Mouse (Mus musculus) CH12.LX (cell line): Measurements from ENCODE around the gene Sgca. TPM values are rescaled to one million over a fixed set of nuclear protein-coding genes. Genes with fewer than 3 reads are reported as not detected.

Experiments used
- DNase-seq: peaks from one replicate; pipeline ENCODE4 v3.0.0-alpha.2; 2013; ENCODE audit errors: extremely low read depth
- H3K27ac ChIP-seq: 2 replicates; pipeline ENCODE4 v1.5.1; 2012; ENCODE audit warnings: low read depth, mild to moderate bottlenecking, control low read depth, moderate library complexity; ENCODE audit not compliant: insufficient read depth
- H3K27me3 ChIP-seq: replicated peaks from 2 replicates; pipeline ENCODE3; 2012; ENCODE audit warnings: inconsistent platforms
- H3K36me3 ChIP-seq, 2 experiments: replicated peaks in 1 of 2; 2 replicates each; pipeline versions ENCODE3 to v1.6.1; 2012; ENCODE audit warnings: inconsistent platforms in 1 of 2, low read length in 1 of 2, mild to moderate bottlenecking in 1 of 2, mixed read lengths in 1 of 2, moderate library complexity in 1 of 2; ENCODE audit not compliant: control insufficient read depth in 1 of 2, insufficient read depth in 1 of 2
- H3K4me1 ChIP-seq, 2 experiments: 2 replicates each; pipeline ENCODE4 v1.6.1; 2012; ENCODE audit warnings: inconsistent platforms in 1 of 2, moderate library complexity in 1 of 2; ENCODE audit not compliant: insufficient read depth in 2 of 2, control insufficient read depth in 1 of 2
- H3K4me2 ChIP-seq: 2 replicates; pipeline ENCODE4 v1.6.1; 2012; ENCODE audit warnings: low read depth, mild to moderate bottlenecking, control low read depth; ENCODE audit not compliant: poor library complexity, insufficient read depth, severe bottlenecking
- H3K4me3 ChIP-seq, 3 experiments: fragments of 150-350 bp in 1 of 3; sonication (generic) in 1 of 3; replicated peaks in 1 of 3; 2 replicates each; pipeline versions ENCODE3 to v1.5.1; 2011 to 2012; ENCODE audit warnings: low read depth in 2 of 3, low read length in 2 of 3, mild to moderate bottlenecking in 2 of 3, moderate library complexity in 2 of 3, control low read depth in 1 of 3, improper control_type of control experiment in 1 of 3, inconsistent platforms in 1 of 3, mixed read lengths in 1 of 3; ENCODE audit not compliant: poor library complexity in 1 of 3
- H3K79me2 ChIP-seq: replicated peaks from 2 replicates; pipeline ENCODE4 v1.6.1; 2012; ENCODE audit warnings: mild to moderate bottlenecking, moderate library complexity; ENCODE audit not compliant: control insufficient read depth, poor library complexity, insufficient read depth, severe bottlenecking; ENCODE audit errors: extremely low read depth
- H3K9ac ChIP-seq: 2 replicates; pipeline ENCODE4 v1.6.1; 2012; ENCODE audit warnings: low read depth, mild to moderate bottlenecking, control low read depth, moderate library complexity; ENCODE audit not compliant: insufficient read depth
- H3K9me3 ChIP-seq: replicated peaks from 2 replicates; pipeline ENCODE3; 2012; ENCODE audit warnings: low read length, inconsistent platforms, mixed read lengths
- CHD1 ChIP-seq: IDR thresholded peaks from 2 replicates; pipeline ENCODE4 v1.6.1; 2012; ENCODE audit warnings: low read depth, low read length, improper control_type of control experiment, inconsistent platforms
- CHD2 ChIP-seq: IDR thresholded peaks from 2 replicates; pipeline ENCODE4 v1.6.1; 2011; ENCODE audit warnings: low read length, improper control_type of control experiment
- CTCF ChIP-seq, 2 experiments: IDR thresholded peaks in 1 of 2; conservative IDR thresholded peaks in 1 of 2; 2 replicates each; pipeline ENCODE4 v1.5.1; 2011 to 2012; ENCODE audit warnings: low read depth in 2 of 2, low read length in 2 of 2, improper control_type of control experiment in 1 of 2, inconsistent platforms in 1 of 2, mild to moderate bottlenecking in 1 of 2, moderate library complexity in 1 of 2
- ELF1 ChIP-seq: IDR thresholded peaks from 2 replicates; pipeline ENCODE4 v1.6.1; 2014; ENCODE audit warnings: low read depth, mild to moderate bottlenecking, inconsistent platforms, low read length, improper control_type of control experiment
- ETS1 ChIP-seq: conservative IDR thresholded peaks from 2 replicates; pipeline ENCODE4 v1.6.1; 2012; ENCODE audit warnings: low read depth, mild to moderate bottlenecking, inconsistent platforms, low read length, improper control_type of control experiment, moderate library complexity
- GABPA ChIP-seq: IDR thresholded peaks from 2 replicates; pipeline ENCODE4 v1.6.1; 2012; ENCODE audit warnings: low read depth, low read length, improper control_type of control experiment, inconsistent platforms; ENCODE audit not compliant: insufficient replicate concordance
- IRF4 ChIP-seq: IDR thresholded peaks from 2 replicates; pipeline ENCODE4 v1.6.1; 2014; ENCODE audit warnings: low read depth, mild to moderate bottlenecking, inconsistent platforms, low read length, improper control_type of control experiment
- JUN ChIP-seq: IDR thresholded peaks from 2 replicates; pipeline ENCODE4 v1.6.1; 2011; ENCODE audit warnings: low read depth, mild to moderate bottlenecking, low read length, improper control_type of control experiment, moderate library complexity; ENCODE audit not compliant: insufficient read depth
- JUND ChIP-seq: conservative IDR thresholded peaks from 2 replicates; pipeline ENCODE4 v1.6.1; 2011; ENCODE audit warnings: low read depth, low read length, improper control_type of control experiment
- KAT2A ChIP-seq: IDR thresholded peaks from 2 replicates; pipeline ENCODE4 v1.6.1; 2012; ENCODE audit warnings: low read length, improper control_type of control experiment, inconsistent platforms; ENCODE audit not compliant: insufficient replicate concordance
- MAFK ChIP-seq: IDR thresholded peaks from 2 replicates; pipeline ENCODE4 v1.6.1; 2011; ENCODE audit warnings: low read length, improper control_type of control experiment; ENCODE audit not compliant: insufficient replicate concordance
- MAZ ChIP-seq: IDR thresholded peaks from 2 replicates; pipeline ENCODE4 v1.6.1; 2012; ENCODE audit warnings: low read depth, mild to moderate bottlenecking, inconsistent platforms, low read length, improper control_type of control experiment, moderate library complexity
- MEF2A ChIP-seq: IDR thresholded peaks from 2 replicates; pipeline ENCODE4 v1.6.1; 2014; ENCODE audit warnings: low read depth, mild to moderate bottlenecking, inconsistent platforms, low read length, improper control_type of control experiment, borderline replicate concordance
- MXI1 ChIP-seq: IDR thresholded peaks from 2 replicates; pipeline ENCODE4 v1.6.1; 2011; ENCODE audit warnings: mild to moderate bottlenecking, low read depth, low read length, improper control_type of control experiment
- NELFE ChIP-seq: IDR thresholded peaks from 2 replicates; pipeline ENCODE4 v1.6.1; 2011; ENCODE audit warnings: low read depth, low read length, improper control_type of control experiment
- PAX5 ChIP-seq: IDR thresholded peaks from 2 replicates; pipeline ENCODE4 v1.6.1; 2012; ENCODE audit warnings: low read length, inconsistent platforms, mixed read lengths
- POLR2A ChIP-seq: IDR thresholded peaks from 2 replicates; pipeline ENCODE4 v1.6.1; 2011; ENCODE audit warnings: low read depth, mild to moderate bottlenecking, improper control_type of control experiment, low read length
- POLR2AphosphoS2 ChIP-seq: IDR thresholded peaks from 2 replicates; pipeline ENCODE4 v1.6.1; 2011; ENCODE audit warnings: low read depth, low read length, improper control_type of control experiment
- RAD21 ChIP-seq: IDR thresholded peaks from 2 replicates; pipeline ENCODE4 v1.6.1; 2011; ENCODE audit warnings: low read depth, mild to moderate bottlenecking, low read length, improper control_type of control experiment, moderate library complexity
- SIN3A ChIP-seq: IDR thresholded peaks from 2 replicates; pipeline ENCODE4 v1.6.1; 2012; ENCODE audit warnings: low read length, improper control_type of control experiment, inconsistent platforms
- TBP ChIP-seq: conservative IDR thresholded peaks from 2 replicates; pipeline ENCODE4 v1.6.1; 2011; ENCODE audit warnings: low read depth, low read length, improper control_type of control experiment
- TCF12 ChIP-seq: IDR thresholded peaks from 2 replicates; pipeline ENCODE4 v1.6.1; 2014; ENCODE audit warnings: low read depth, mild to moderate bottlenecking, inconsistent platforms, low read length, improper control_type of control experiment
- UBTF ChIP-seq: IDR thresholded peaks from 2 replicates; pipeline ENCODE4 v1.6.1; 2012; ENCODE audit warnings: low read depth, mild to moderate bottlenecking, inconsistent platforms, low read length, improper control_type of control experiment, moderate library complexity
- USF2 ChIP-seq: conservative IDR thresholded peaks from 2 replicates; pipeline ENCODE4 v1.6.1; 2011; ENCODE audit warnings: low read depth, low read length, improper control_type of control experiment
- ZKSCAN1 ChIP-seq: IDR thresholded peaks from 2 replicates; pipeline ENCODE4 v1.6.1; 2012; ENCODE audit warnings: low read depth, inconsistent platforms, low read length, improper control_type of control experiment, borderline replicate concordance
- dilution Hi-C: fragments of 300-500 bp; cut with MboI; formaldehyde crosslinking; loops from 2 replicates; pipeline ENCODE4 v1.14.3; 2020; ENCODE audit warnings: low sequenced_read_pairs; ENCODE audit not compliant: extremely low pct_unique_long_range_greater_than_20kb, extremely low pct_ligation_motif_present
- in situ Hi-C: fragments of 300-500 bp; cut with MboI; formaldehyde crosslinking; loops from 3 replicates; pipeline ENCODE4 v1.14.3; 2019; ENCODE audit warnings: low sequenced_read_pairs, low pct_ligation_motif_present, low pct_unique_long_range_greater_than_20kb, mixed read lengths
- polyA plus RNA-seq: library from polyadenylated mRNA; unstranded; fragments of >175 nt; gene quantifications from 2 replicates; pipeline ENCODE4 v1.2.1, GENCODE M21; 2012; ENCODE audit warnings: low read depth; ENCODE audit not compliant: insufficient read length
- total RNA-seq, 2 experiments: library from RNA; depleted of rRNA; stranded (reverse); fragments of 300-350 nt in 1 of 2; fragments of >200 nt in 1 of 2; gene quantifications; 2 replicates each; pipeline ENCODE4 v1.2.3; 2012 to 2014

The Sgca gene
- total and polyA plus RNA-seq, 3 experiments, result 0.08 to 0.39 TPM; not detected in 1

DNA sequence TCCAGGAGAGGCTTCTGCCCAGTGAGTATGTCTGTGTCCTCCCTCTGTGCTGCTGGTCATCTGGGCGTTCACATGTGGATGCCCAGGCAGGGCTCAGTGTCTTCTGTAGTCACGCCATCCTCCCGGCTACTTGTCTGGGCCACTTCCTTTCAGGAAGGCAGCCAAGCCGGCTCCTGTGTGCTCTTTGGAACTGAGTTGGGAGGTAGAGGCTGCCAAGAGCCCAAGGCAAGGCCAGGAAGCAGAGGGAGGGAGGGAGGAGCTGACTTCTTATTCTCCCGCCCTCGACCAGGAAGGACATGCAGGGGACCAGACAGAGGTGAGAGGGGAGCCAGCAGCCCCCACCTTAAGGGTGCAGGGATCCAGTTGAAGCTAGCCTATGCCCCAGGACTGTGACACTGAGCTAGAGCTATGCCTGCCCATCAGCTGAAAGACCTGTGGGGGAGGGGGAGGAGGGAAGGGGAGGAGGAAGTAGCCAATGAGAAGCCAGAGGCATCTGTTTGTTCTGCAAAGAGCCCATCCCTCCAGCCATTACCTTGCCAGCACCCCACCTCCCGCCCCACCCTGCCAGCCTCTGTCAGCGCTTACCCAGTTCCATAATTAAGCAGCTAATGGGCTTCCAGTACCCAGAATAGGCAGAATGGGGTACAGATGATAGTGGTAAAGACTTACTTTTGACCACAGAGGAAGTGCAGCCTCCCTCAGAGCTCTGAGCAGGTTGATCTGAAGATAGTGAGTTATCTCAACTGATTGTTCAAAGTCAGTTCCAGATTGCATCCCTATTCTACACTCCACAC lies 17.9 kb downstream of the Sgca start:
- no peak overlapping the region for H3K9ac ChIP-seq
- dilution Hi-C loops (no loop called here), in situ Hi-C loops (no loop called here)
- peaks cover 10 to 20% of the 10 kb centered on the region in 2 experiments for H3K4me1 ChIP-seq
- H3K4me2 ChIP-seq, result no peak overlapping the region
- no peaks in the 10 kb centered on the region for H3K9me3 ChIP-seq
- peaks cover 73% of the 10 kb centered on the region for H3K27me3 ChIP-seq
- H3K79me2 ChIP-seq, result no peaks in the 10 kb centered on the region
- no peak for DNase-seq
- no peaks in the 10 kb centered on the region for H3K36me3 ChIP-seq
- TF ChIP-seq GABPA (no peak), ELF1 (no peak), CTCF (conservative IDR thresholded peaks at IDR 0.05 in 1 of 2, IDR thresholded peaks at IDR 0.05 in 1 of 2; ENCODE audit: low read depth in 2 of 2, low read length in 2 of 2) (no peak), RAD21 (no peak), USF2 (no peak), MEF2A (no peak), NELFE (no peak), ZKSCAN1 (no peak), IRF4 (no peak), POLR2AphosphoS2 (no peak), SIN3A (no peak), UBTF (no peak), JUN (no peak), TCF12 (no peak), ETS1 (no peak), CHD2 (no peak), MAFK (no peak)
- H3K27ac ChIP-seq, result no peak overlapping the region
- no peak overlapping the region for H3K4me3 ChIP-seq

DNA sequence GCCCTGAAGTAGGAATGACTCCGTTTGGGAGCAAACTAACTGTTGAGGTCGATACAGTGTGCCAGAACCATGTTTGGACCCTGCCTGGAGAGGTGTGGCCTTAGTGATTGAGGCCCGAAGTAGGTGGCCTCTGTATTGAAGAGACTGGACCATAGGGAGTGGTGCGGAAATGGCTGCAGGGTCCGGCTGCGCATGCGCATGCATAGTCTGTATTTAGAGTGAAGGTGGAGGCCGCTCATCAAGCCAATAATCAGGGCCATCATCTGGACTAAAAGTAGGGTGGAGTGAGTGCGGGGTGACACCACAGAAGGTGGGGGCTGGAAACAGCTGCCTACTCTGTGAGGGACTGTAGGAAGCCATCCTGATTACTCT lies 18.4 kb downstream of the Sgca start:
- Histone ChIP-seq H3K27me3 (peaks cover 73% of the 10 kb centered on the region), H3K4me3 (no peak overlapping the region), H3K9ac (no peak overlapping the region), H3K27ac (no peak overlapping the region), H3K4me2 (no peak overlapping the region), H3K79me2 (no peaks in the 10 kb centered on the region), H3K36me3 (no peaks in the 10 kb centered on the region), H3K4me1 (peaks cover 6 to 14% of the 10 kb centered on the region in 2 experiments; a peak in 3 of 4 replicates), H3K9me3 (no peaks in the 10 kb centered on the region)
- dilution Hi-C loops (no loop called here), in situ Hi-C loops (no loop called here)
- TF ChIP-seq CHD1 (no peak), SIN3A (no peak), JUND (no peak), CTCF (conservative IDR thresholded peaks at IDR 0.05 in 1 of 2, IDR thresholded peaks at IDR 0.05 in 1 of 2; ENCODE audit: low read depth in 2 of 2, low read length in 2 of 2) (no peak), TBP (no peak), PAX5 (no peak), KAT2A (no peak), MAZ (no peak), POLR2A (no peak), MXI1 (no peak), IRF4 (no peak), USF2 (no peak), MEF2A (no peak), JUN (no peak), RAD21 (no peak), UBTF (no peak)
- no peak for DNase-seq
